Comparison of ENCODE assay signal across 8 mouse cellular contexts in genomic region chr2:32981725-32982271, GRCm38 (mm10). TPM values are rescaled to one million over a fixed set of nuclear protein-coding genes. Genes with fewer than 3 reads are reported as not detected.
DNase-seq lines count a peak whose midpoint lies in the region; ATAC-seq lines count a peak whose summit lies in the region.

TSS of gene Slc2a8 (minus strand) at chr2:32982083.

- H3K27me3 ChIP-seq in heart, embryonic 10.5 days (ENCODE audit: insufficient read depth, poor library complexity, severe bottlenecking) = no peaks in the 10 kb centered on the region
- no peaks in the 10 kb centered on the region for H3K27me3 ChIP-seq in kidney, embryonic 15.5 days

- peak within 1 kb of the TSS; percentile 89 for H3K9ac ChIP-seq in kidney, embryonic 15.5 days

- peak; percentile 75 for DNase-seq in B cell, adult 2 months
- DNase-seq in brain, adult 2 months (ENCODE audit: low read depth, low spot score) = peak; percentile 99
- peak; percentile 98 for DNase-seq in heart, embryonic 10.5 days (ENCODE audit: low spot score)
- peak; percentile 92 for DNase-seq in liver
- peak; percentile 86 to 91 for DNase-seq in spleen, postnatal 4 days (ENCODE audit: low spot score in 2 of 2)

- peaks cover 9% of the 10 kb centered on the region; the same call in 1 of the 2 replicates for H3K36me3 ChIP-seq in heart, embryonic 10.5 days
- H3K36me3 ChIP-seq in kidney, embryonic 15.5 days = peaks cover 3% of the 10 kb centered on the region; the same call in 1 of the 2 replicates

- H3K4me1 ChIP-seq in heart, embryonic 10.5 days = peaks cover 30% of the 10 kb centered on the region
- peaks cover 21% of the 10 kb centered on the region for H3K4me1 ChIP-seq in kidney, embryonic 15.5 days

- peak within 1 kb of the TSS; percentile 81 for H3K4me3 ChIP-seq in heart, embryonic 10.5 days
- H3K4me3 ChIP-seq in kidney, embryonic 15.5 days (replicated peaks) = peak within 1 kb of the TSS; percentile 87

- H3K27ac ChIP-seq in heart, embryonic 10.5 days = peak within 1 kb of the TSS; percentile 92
- H3K27ac ChIP-seq in kidney, embryonic 15.5 days = peak within 1 kb of the TSS; percentile 75

- peak; percentile 97 for ATAC-seq in erythroblast, adult 5-6 weeks (replicated peaks; ENCODE audit: low FRiP score, poor library complexity, severe bottlenecking)
- ATAC-seq in kidney, embryonic 15.5 days (replicated peaks; ENCODE audit: low FRiP score) = peak; percentile 99
- ATAC-seq in monocyte, adult 5-6 weeks (replicated peaks; ENCODE audit: insufficient number of reproducible peaks, low FRiP score, low TSS enrichment, poor library complexity, severe bottlenecking) = peak; percentile 99

- peak within 1 kb of the TSS; percentile 99 for H3K4me2 ChIP-seq in kidney, embryonic 15.5 days

- no peaks in the 10 kb centered on the region for H3K9me3 ChIP-seq in heart, embryonic 10.5 days
- H3K9me3 ChIP-seq in kidney, embryonic 15.5 days (replicated peaks) = no peaks in the 10 kb centered on the region

- 2% methylated on average over 50 of the region's 50 CpGs for WGBS in heart, embryonic 10.5 days
- under 1% methylated on average over 50 of the region's 50 CpGs for WGBS in kidney, embryonic 15.5 days

RNA-seq across cellular contexts. Expression of gene Slc2a8, which starts in this region (rescaled TPM):
- 1.2 and 2.3 TPM in 2 replicates for total RNA-seq in erythroblast, adult 5-6 weeks (2015; ENCODE audit: low replicate concordance)
- 0.34 and 0.98 TPM in 2 replicates for total RNA-seq in erythroblast, adult 5-6 weeks (2017; ENCODE audit: low replicate concordance)
- 20.8 and 23.4 TPM in 2 replicates for polyA plus RNA-seq in heart, embryonic 10.5 days (2016; fragmentation: Nextera tagmentation; extraction: Ambion mirVana)
- 28.9 and 30.6 TPM in 2 replicates for polyA plus RNA-seq in kidney, embryonic 15.5 days (2015; fragmentation: Nextera tagmentation; extraction: Ambion mirVana)
- 1.1 to 4.2 TPM (median 1.4 TPM) in 3 replicates for total RNA-seq in monocyte, adult 5-6 weeks (2017)

Comparison
In these comparisons a context has a peak if more than half of its experiments do, and no peak if none do; other contexts are left out.
1. Peak in every context shown above with its lines: DNase-seq, ATAC-seq, H3K4me3 ChIP-seq and H3K27ac ChIP-seq.